Mouse (Mus musculus): ENCODE data around the gene Arhgap18. TPM values are rescaled to one million over a fixed set of nuclear protein-coding genes. Genes with fewer than 3 reads are reported as not detected.
"Not testable (repeated sequence)": the region's sequence is repeated elsewhere in the genome, so short reads cannot be mapped to it uniquely, and the experiment has no call there.

The Arhgap18 gene
- polyA plus RNA-seq, 1 experiment from 2014 or later = 28.8 TPM

- Histone ChIP-seq H3K9ac (ENCODE audit: low read depth, low read length) (no peak overlapping the region), H3K9me3 (ENCODE audit: control insufficient read depth, low read length) (no peaks in the 10 kb centered on the region), H3K4me2 (ENCODE audit: low read depth, low read length) (no peak overlapping the region), H3K4me3 (ENCODE audit: low read depth, low read length) (no peak overlapping the region), H3K4me1 (ENCODE audit: control insufficient read depth, insufficient read depth, low read length) (no peaks in the 10 kb centered on the region), H3K27ac (replicated peaks; ENCODE audit: low read depth, low read length) (no peak overlapping the region), H3K36me3 (ENCODE audit: control insufficient read depth, insufficient read depth, low read length) (no peaks in the 10 kb centered on the region), H3K27me3 (replicated peaks; ENCODE audit: control insufficient read depth, insufficient read depth, low read length) (no peaks in the 10 kb centered on the region)
- WGBS = 70% methylated on average over 1 of the region's 1 CpGs
- ATAC-seq (ENCODE audit: low read depth) (no peak), DNase-seq (ENCODE audit: low spot score) (no peak)
Observed at GRCm38 (mm10) chr10:26912807-26913206, 159.6 kb downstream of the Arhgap18 start.

- ATAC-seq (ENCODE audit: low read depth) = no peak; the same call in 1 of the 2 replicates
- WGBS = 27% methylated on average over 5 of the region's 5 CpGs
- DNase-seq (ENCODE audit: low spot score) = peak; percentile 55
- no peak overlapping the region for H3K9ac ChIP-seq (ENCODE audit: low read depth, low read length)
- H3K4me2 ChIP-seq (ENCODE audit: low read depth, low read length) = no peak overlapping the region
- H3K9me3 ChIP-seq (ENCODE audit: control insufficient read depth, low read length) = no peaks in the 10 kb centered on the region
- no peak overlapping the region for H3K27ac ChIP-seq (replicated peaks; ENCODE audit: low read depth, low read length)
- no peaks in the 10 kb centered on the region for H3K36me3 ChIP-seq (ENCODE audit: control insufficient read depth, insufficient read depth, low read length)
- no peak overlapping the region for H3K4me3 ChIP-seq (ENCODE audit: low read depth, low read length)
- no peaks in the 10 kb centered on the region for H3K4me1 ChIP-seq (ENCODE audit: control insufficient read depth, insufficient read depth, low read length)
- no peaks in the 10 kb centered on the region for H3K27me3 ChIP-seq (replicated peaks; ENCODE audit: control insufficient read depth, insufficient read depth, low read length)
Observed at GRCm38 (mm10) chr10:26919307-26919977, 166.2 kb downstream of the Arhgap18 start.

- Histone ChIP-seq H3K36me3 (ENCODE audit: control insufficient read depth, insufficient read depth, low read length) (no peaks in the 10 kb centered on the region), H3K9me3 (ENCODE audit: control insufficient read depth, low read length) (no peaks in the 10 kb centered on the region), H3K4me3 (ENCODE audit: low read depth, low read length) (no peak overlapping the region), H3K27ac (replicated peaks; ENCODE audit: low read depth, low read length) (no peak overlapping the region), H3K4me2 (ENCODE audit: low read depth, low read length) (no peak overlapping the region), H3K4me1 (ENCODE audit: control insufficient read depth, insufficient read depth, low read length) (no peaks in the 10 kb centered on the region), H3K9ac (ENCODE audit: low read depth, low read length) (no peak overlapping the region), H3K27me3 (replicated peaks; ENCODE audit: control insufficient read depth, insufficient read depth, low read length) (no peaks in the 10 kb centered on the region)
- WGBS = 45% methylated on average over 8 of the region's 8 CpGs
- no peak for ATAC-seq (ENCODE audit: low read depth)
- no peak for DNase-seq (ENCODE audit: low spot score)
Observed at GRCm38 (mm10) chr10:26920383-26920979, 167.3 kb downstream of the Arhgap18 start.

GRCm38 (mm10) chr10:26936056-26936455 is 182.8 kb downstream of the Arhgap18 start:
- H3K27me3 ChIP-seq (replicated peaks; ENCODE audit: control insufficient read depth, insufficient read depth, low read length); ATAC-seq (ENCODE audit: low read depth); H3K9ac ChIP-seq (ENCODE audit: low read depth, low read length); H3K4me2 ChIP-seq (ENCODE audit: low read depth, low read length); DNase-seq (ENCODE audit: low spot score); H3K4me1 ChIP-seq (ENCODE audit: control insufficient read depth, insufficient read depth, low read length); H3K36me3 ChIP-seq (ENCODE audit: control insufficient read depth, insufficient read depth, low read length); H3K4me3 ChIP-seq (ENCODE audit: low read depth, low read length); H3K9me3 ChIP-seq (ENCODE audit: control insufficient read depth, low read length); H3K27ac ChIP-seq (replicated peaks; ENCODE audit: low read depth, low read length): not testable (repeated sequence)
- WGBS = 87% methylated on average over 6 of the region's 6 CpGs

- H3K4me1 ChIP-seq (ENCODE audit: control insufficient read depth, insufficient read depth, low read length); ATAC-seq (ENCODE audit: low read depth); H3K4me3 ChIP-seq (ENCODE audit: low read depth, low read length): not testable (repeated sequence)
Observed at GRCm38 (mm10) chr10:26938464-26938863, 185.2 kb downstream of the Arhgap18 start.

GRCm38 (mm10) chr10:26939549-26939948 is 186.3 kb downstream of the Arhgap18 start:
- Histone ChIP-seq H3K27me3 (replicated peaks; ENCODE audit: control insufficient read depth, insufficient read depth, low read length) (no peaks in the 10 kb centered on the region), H3K36me3 (ENCODE audit: control insufficient read depth, insufficient read depth, low read length) (no peaks in the 10 kb centered on the region), H3K9ac (ENCODE audit: low read depth, low read length) (no peak overlapping the region), H3K4me1 (ENCODE audit: control insufficient read depth, insufficient read depth, low read length) (no peaks in the 10 kb centered on the region), H3K27ac (replicated peaks; ENCODE audit: low read depth, low read length) (no peak overlapping the region), H3K4me3 (ENCODE audit: low read depth, low read length) (no peak overlapping the region), H3K4me2 (ENCODE audit: low read depth, low read length) (no peak overlapping the region), H3K9me3 (ENCODE audit: control insufficient read depth, low read length) (no peaks in the 10 kb centered on the region)
- 43% methylated on average over 1 of the region's 1 CpGs for WGBS
- ATAC-seq (ENCODE audit: low read depth) (no peak), DNase-seq (ENCODE audit: low spot score) (no peak)

More at GRCm38 (mm10) chr10:26938464-26938863, 185.2 kb downstream of the Arhgap18 start:
- H3K9ac ChIP-seq (ENCODE audit: low read depth, low read length); DNase-seq (ENCODE audit: low spot score); H3K27me3 ChIP-seq (replicated peaks; ENCODE audit: control insufficient read depth, insufficient read depth, low read length); H3K9me3 ChIP-seq (ENCODE audit: control insufficient read depth, low read length); H3K36me3 ChIP-seq (ENCODE audit: control insufficient read depth, insufficient read depth, low read length); H3K27ac ChIP-seq (replicated peaks; ENCODE audit: low read depth, low read length); H3K4me2 ChIP-seq (ENCODE audit: low read depth, low read length): not testable (repeated sequence)
- 82% methylated on average over 4 of the region's 4 CpGs for WGBS

GRCm38 (mm10) chr10:26948331-26948730 is 195.1 kb downstream of the Arhgap18 start:
- Histone ChIP-seq H3K36me3 (ENCODE audit: control insufficient read depth, insufficient read depth, low read length) (no peaks in the 10 kb centered on the region), H3K27ac (replicated peaks; ENCODE audit: low read depth, low read length) (no peak overlapping the region), H3K4me2 (ENCODE audit: low read depth, low read length) (no peak overlapping the region), H3K9me3 (ENCODE audit: control insufficient read depth, low read length) (no peaks in the 10 kb centered on the region), H3K4me3 (ENCODE audit: low read depth, low read length) (no peak overlapping the region), H3K9ac (ENCODE audit: low read depth, low read length) (no peak overlapping the region), H3K4me1 (ENCODE audit: control insufficient read depth, insufficient read depth, low read length) (no peaks in the 10 kb centered on the region), H3K27me3 (replicated peaks; ENCODE audit: control insufficient read depth, insufficient read depth, low read length) (no peaks in the 10 kb centered on the region)
- WGBS = 75% methylated on average over 2 of the region's 2 CpGs
- DNase-seq (ENCODE audit: low spot score) = no peak
- no peak for ATAC-seq (ENCODE audit: low read depth)

GRCm38 (mm10) chr10:26949667-26950066 is 196.4 kb downstream of the Arhgap18 start:
- 68% methylated on average over 8 of the region's 8 CpGs for WGBS
- no peak for ATAC-seq (ENCODE audit: low read depth)
- H3K36me3 ChIP-seq (ENCODE audit: control insufficient read depth, insufficient read depth, low read length) = no peaks in the 10 kb centered on the region

GRCm38 (mm10) chr10:26950448-26950847 is 197.2 kb downstream of the Arhgap18 start:
- 87% methylated on average over 7 of the region's 7 CpGs for WGBS
- H3K4me2 ChIP-seq (ENCODE audit: low read depth, low read length) = no peak overlapping the region
- no peak overlapping the region for H3K9ac ChIP-seq (ENCODE audit: low read depth, low read length)
- H3K4me3 ChIP-seq (ENCODE audit: low read depth, low read length) = no peak overlapping the region
- H3K4me1 ChIP-seq (ENCODE audit: control insufficient read depth, insufficient read depth, low read length) = no peaks in the 10 kb centered on the region
- no peaks in the 10 kb centered on the region for H3K36me3 ChIP-seq (ENCODE audit: control insufficient read depth, insufficient read depth, low read length)
- no peaks in the 10 kb centered on the region for H3K9me3 ChIP-seq (ENCODE audit: control insufficient read depth, low read length)
- DNase-seq (ENCODE audit: low spot score) (no peak), ATAC-seq (ENCODE audit: low read depth) (no peak)
- no peak overlapping the region for H3K27ac ChIP-seq (replicated peaks; ENCODE audit: low read depth, low read length)
- H3K27me3 ChIP-seq (replicated peaks; ENCODE audit: control insufficient read depth, insufficient read depth, low read length) = no peaks in the 10 kb centered on the region

More at GRCm38 (mm10) chr10:26949667-26950066, 196.4 kb downstream of the Arhgap18 start:
- no peak overlapping the region for H3K4me2 ChIP-seq (ENCODE audit: low read depth, low read length)
- DNase-seq (ENCODE audit: low spot score) = no peak
- H3K4me3 ChIP-seq (ENCODE audit: low read depth, low read length) = no peak overlapping the region
- H3K9ac ChIP-seq (ENCODE audit: low read depth, low read length) = no peak overlapping the region
- H3K27me3 ChIP-seq (replicated peaks; ENCODE audit: control insufficient read depth, insufficient read depth, low read length) = no peaks in the 10 kb centered on the region
- no peaks in the 10 kb centered on the region for H3K4me1 ChIP-seq (ENCODE audit: control insufficient read depth, insufficient read depth, low read length)
- no peaks in the 10 kb centered on the region for H3K9me3 ChIP-seq (ENCODE audit: control insufficient read depth, low read length)
- H3K27ac ChIP-seq (replicated peaks; ENCODE audit: low read depth, low read length) = no peak overlapping the region

Data from embryonic facial prominence, embryonic 14.5 days (tissue).